Mouse (Mus musculus) CH12.LX (cell line): ENCODE measurements around the gene Sox1. TPM values are rescaled to one million over a fixed set of nuclear protein-coding genes. Genes with fewer than 3 reads are reported as not detected.

ENCODE experiments used
- DNase-seq: peaks from one replicate; pipeline ENCODE4 v3.0.0-alpha.2; 2013; ENCODE audit errors: extremely low read depth
- H3K27ac ChIP-seq: 2 replicates; pipeline ENCODE4 v1.5.1; 2012; ENCODE audit warnings: low read depth, mild to moderate bottlenecking, control low read depth, moderate library complexity; ENCODE audit not compliant: insufficient read depth
- H3K27me3 ChIP-seq: replicated peaks from 2 replicates; pipeline ENCODE3; 2012; ENCODE audit warnings: inconsistent platforms
- H3K36me3 ChIP-seq, 2 experiments: replicated peaks in 1 of 2; 2 replicates each; pipeline versions ENCODE3 to v1.6.1; 2012; ENCODE audit warnings: inconsistent platforms in 1 of 2, low read length in 1 of 2, mild to moderate bottlenecking in 1 of 2, mixed read lengths in 1 of 2, moderate library complexity in 1 of 2; ENCODE audit not compliant: control insufficient read depth in 1 of 2, insufficient read depth in 1 of 2
- H3K4me1 ChIP-seq, 2 experiments: 2 replicates each; pipeline ENCODE4 v1.6.1; 2012; ENCODE audit warnings: inconsistent platforms in 1 of 2, moderate library complexity in 1 of 2; ENCODE audit not compliant: insufficient read depth in 2 of 2, control insufficient read depth in 1 of 2
- H3K4me2 ChIP-seq: 2 replicates; pipeline ENCODE4 v1.6.1; 2012; ENCODE audit warnings: low read depth, mild to moderate bottlenecking, control low read depth; ENCODE audit not compliant: poor library complexity, insufficient read depth, severe bottlenecking
- H3K4me3 ChIP-seq, 3 experiments: fragments of 150-350 bp in 1 of 3; sonication (generic) in 1 of 3; replicated peaks in 1 of 3; 2 replicates each; pipeline versions ENCODE3 to v1.5.1; 2011 to 2012; ENCODE audit warnings: low read depth in 2 of 3, low read length in 2 of 3, mild to moderate bottlenecking in 2 of 3, moderate library complexity in 2 of 3, control low read depth in 1 of 3, improper control_type of control experiment in 1 of 3, inconsistent platforms in 1 of 3, mixed read lengths in 1 of 3; ENCODE audit not compliant: poor library complexity in 1 of 3
- H3K79me2 ChIP-seq: replicated peaks from 2 replicates; pipeline ENCODE4 v1.6.1; 2012; ENCODE audit warnings: mild to moderate bottlenecking, moderate library complexity; ENCODE audit not compliant: control insufficient read depth, poor library complexity, insufficient read depth, severe bottlenecking; ENCODE audit errors: extremely low read depth
- H3K9ac ChIP-seq: 2 replicates; pipeline ENCODE4 v1.6.1; 2012; ENCODE audit warnings: low read depth, mild to moderate bottlenecking, control low read depth, moderate library complexity; ENCODE audit not compliant: insufficient read depth
- H3K9me3 ChIP-seq: replicated peaks from 2 replicates; pipeline ENCODE3; 2012; ENCODE audit warnings: low read length, inconsistent platforms, mixed read lengths
- CHD1 ChIP-seq: IDR thresholded peaks from 2 replicates; pipeline ENCODE4 v1.6.1; 2012; ENCODE audit warnings: low read depth, low read length, improper control_type of control experiment, inconsistent platforms
- CHD2 ChIP-seq: IDR thresholded peaks from 2 replicates; pipeline ENCODE4 v1.6.1; 2011; ENCODE audit warnings: low read length, improper control_type of control experiment
- E2F4 ChIP-seq: IDR thresholded peaks from 2 replicates; pipeline ENCODE4 v1.6.1; 2011; ENCODE audit warnings: low read depth, low read length, improper control_type of control experiment; ENCODE audit not compliant: insufficient replicate concordance
- ELF1 ChIP-seq: IDR thresholded peaks from 2 replicates; pipeline ENCODE4 v1.6.1; 2014; ENCODE audit warnings: low read depth, mild to moderate bottlenecking, inconsistent platforms, low read length, improper control_type of control experiment
- EP300 ChIP-seq: IDR thresholded peaks from 2 replicates; pipeline ENCODE4 v1.6.1; 2011; ENCODE audit warnings: low read length, improper control_type of control experiment
- ETS1 ChIP-seq: conservative IDR thresholded peaks from 2 replicates; pipeline ENCODE4 v1.6.1; 2012; ENCODE audit warnings: low read depth, mild to moderate bottlenecking, inconsistent platforms, low read length, improper control_type of control experiment, moderate library complexity
- GABPA ChIP-seq: IDR thresholded peaks from 2 replicates; pipeline ENCODE4 v1.6.1; 2012; ENCODE audit warnings: low read depth, low read length, improper control_type of control experiment, inconsistent platforms; ENCODE audit not compliant: insufficient replicate concordance
- IRF4 ChIP-seq: IDR thresholded peaks from 2 replicates; pipeline ENCODE4 v1.6.1; 2014; ENCODE audit warnings: low read depth, mild to moderate bottlenecking, inconsistent platforms, low read length, improper control_type of control experiment
- KAT2A ChIP-seq: IDR thresholded peaks from 2 replicates; pipeline ENCODE4 v1.6.1; 2012; ENCODE audit warnings: low read length, improper control_type of control experiment, inconsistent platforms; ENCODE audit not compliant: insufficient replicate concordance
- MAX ChIP-seq: IDR thresholded peaks from 2 replicates; pipeline ENCODE4 v1.6.1; 2011; ENCODE audit warnings: low read length, improper control_type of control experiment
- MAZ ChIP-seq: IDR thresholded peaks from 2 replicates; pipeline ENCODE4 v1.6.1; 2012; ENCODE audit warnings: low read depth, mild to moderate bottlenecking, inconsistent platforms, low read length, improper control_type of control experiment, moderate library complexity
- MEF2A ChIP-seq: IDR thresholded peaks from 2 replicates; pipeline ENCODE4 v1.6.1; 2014; ENCODE audit warnings: low read depth, mild to moderate bottlenecking, inconsistent platforms, low read length, improper control_type of control experiment, borderline replicate concordance
- NRF1 ChIP-seq: IDR thresholded peaks from 2 replicates; pipeline ENCODE4 v1.6.1; 2014; ENCODE audit warnings: low read depth, mild to moderate bottlenecking, inconsistent platforms, low read length, improper control_type of control experiment, moderate library complexity
- POLR2A ChIP-seq: IDR thresholded peaks from 2 replicates; pipeline ENCODE4 v1.6.1; 2011; ENCODE audit warnings: low read depth, mild to moderate bottlenecking, improper control_type of control experiment, low read length
- POLR2AphosphoS2 ChIP-seq: IDR thresholded peaks from 2 replicates; pipeline ENCODE4 v1.6.1; 2011; ENCODE audit warnings: low read depth, low read length, improper control_type of control experiment
- RAD21 ChIP-seq: IDR thresholded peaks from 2 replicates; pipeline ENCODE4 v1.6.1; 2011; ENCODE audit warnings: low read depth, mild to moderate bottlenecking, low read length, improper control_type of control experiment, moderate library complexity
- RCOR1 ChIP-seq: conservative IDR thresholded peaks from 2 replicates; pipeline ENCODE4 v1.6.1; 2012; ENCODE audit warnings: low read depth, mild to moderate bottlenecking, inconsistent platforms, low read length, improper control_type of control experiment
- TBP ChIP-seq: conservative IDR thresholded peaks from 2 replicates; pipeline ENCODE4 v1.6.1; 2011; ENCODE audit warnings: low read depth, low read length, improper control_type of control experiment
- TCF12 ChIP-seq: IDR thresholded peaks from 2 replicates; pipeline ENCODE4 v1.6.1; 2014; ENCODE audit warnings: low read depth, mild to moderate bottlenecking, inconsistent platforms, low read length, improper control_type of control experiment
- UBTF ChIP-seq: IDR thresholded peaks from 2 replicates; pipeline ENCODE4 v1.6.1; 2012; ENCODE audit warnings: low read depth, mild to moderate bottlenecking, inconsistent platforms, low read length, improper control_type of control experiment, moderate library complexity
- ZC3H11A ChIP-seq: IDR thresholded peaks from 2 replicates; pipeline ENCODE4 v1.6.1; 2012; ENCODE audit warnings: low read depth, mild to moderate bottlenecking, inconsistent platforms, low read length, improper control_type of control experiment
- ZMIZ1 ChIP-seq: IDR thresholded peaks from 2 replicates; pipeline ENCODE4 v1.6.1; 2012; ENCODE audit warnings: low read depth, mild to moderate bottlenecking, inconsistent platforms, low read length, improper control_type of control experiment
- dilution Hi-C: fragments of 300-500 bp; cut with MboI; formaldehyde crosslinking; loops from 2 replicates; pipeline ENCODE4 v1.14.3; 2020; ENCODE audit warnings: low sequenced_read_pairs; ENCODE audit not compliant: extremely low pct_unique_long_range_greater_than_20kb, extremely low pct_ligation_motif_present
- in situ Hi-C: fragments of 300-500 bp; cut with MboI; formaldehyde crosslinking; loops from 3 replicates; pipeline ENCODE4 v1.14.3; 2019; ENCODE audit warnings: low sequenced_read_pairs, low pct_ligation_motif_present, low pct_unique_long_range_greater_than_20kb, mixed read lengths
- polyA plus RNA-seq: library from polyadenylated mRNA; unstranded; fragments of >175 nt; gene quantifications from 2 replicates; pipeline ENCODE4 v1.2.1, GENCODE M21; 2012; ENCODE audit warnings: low read depth; ENCODE audit not compliant: insufficient read length
- total RNA-seq, 2 experiments: library from RNA; depleted of rRNA; stranded (reverse); fragments of 300-350 nt in 1 of 2; fragments of >200 nt in 1 of 2; gene quantifications; 2 replicates each; pipeline ENCODE4 v1.2.3; 2012 to 2014

Sox1 gene
- total and polyA plus RNA-seq, 3 experiments, result not detected

DNA sequence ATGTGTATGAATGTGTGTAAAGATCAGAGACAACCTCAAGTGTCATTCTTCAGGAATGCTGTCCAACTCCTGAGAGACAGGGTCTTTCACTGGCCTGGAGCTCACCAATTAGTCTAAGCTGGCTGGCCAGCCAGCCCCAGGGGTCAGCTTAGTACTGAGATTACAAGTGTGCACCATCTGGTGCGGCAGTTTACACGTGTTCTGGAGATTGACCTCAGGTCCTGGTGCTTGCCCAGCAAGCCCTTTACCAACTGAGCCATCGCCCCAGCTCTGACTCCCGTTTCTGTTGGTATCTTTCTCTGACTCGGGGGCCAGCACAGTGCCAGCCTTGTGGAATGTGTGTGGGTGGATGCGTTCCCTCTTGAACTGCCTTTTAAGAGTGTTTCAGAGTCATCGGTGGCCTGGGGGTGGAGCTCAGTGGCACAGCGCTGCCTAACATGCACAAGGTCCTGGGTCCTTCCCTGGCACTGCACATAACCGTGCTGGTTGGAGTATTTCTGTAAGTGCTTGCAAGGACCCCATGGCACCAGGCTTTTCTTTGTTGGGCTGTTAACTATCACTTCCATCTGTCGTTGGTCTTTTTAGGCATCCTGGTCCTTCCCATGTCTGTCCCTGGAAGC lies 40.6 kb upstream of the Sox1 start:
- no peak overlapping the region for H3K4me2 ChIP-seq
- H3K36me3 ChIP-seq, result no peaks in the 10 kb centered on the region
- peaks cover 59% of the 10 kb centered on the region for H3K27me3 ChIP-seq
- no peaks in the 10 kb centered on the region for H3K79me2 ChIP-seq
- no peak for DNase-seq
- in situ Hi-C loops, result no loop called here
- H3K4me1 ChIP-seq, result no peaks in the 10 kb centered on the region
- H3K9me3 ChIP-seq, result no peaks in the 10 kb centered on the region
- no peak for TF ChIP-seq RCOR1
- TF ChIP-seq TCF12, result no peak
- no peak for TF ChIP-seq NRF1
- TF ChIP-seq ZMIZ1, result no peak
- TF ChIP-seq GABPA, result no peak
- TF ChIP-seq CHD2, result no peak
- no peak for TF ChIP-seq KAT2A
- no peak for TF ChIP-seq MAX
- TF ChIP-seq POLR2AphosphoS2, result no peak
- no peak for TF ChIP-seq CHD1
- no peak for TF ChIP-seq POLR2A
- TF ChIP-seq E2F4, result no peak
- no peak for TF ChIP-seq EP300
- no peak for TF ChIP-seq RAD21
- no peak for TF ChIP-seq ZC3H11A
- no peak for TF ChIP-seq MAZ
- TF ChIP-seq ETS1, result no peak
- H3K4me3 ChIP-seq, result no peak overlapping the region
- H3K9ac ChIP-seq, result no peak overlapping the region
- H3K27ac ChIP-seq, result no peak overlapping the region
- dilution Hi-C loops, result no loop called here

- no peak overlapping the region for H3K9ac ChIP-seq
- no peak overlapping the region for H3K4me3 ChIP-seq
- no peak overlapping the region for H3K27ac ChIP-seq
- dilution Hi-C loops, result no loop called here
- no peaks in the 10 kb centered on the region for H3K4me1 ChIP-seq
- no peak overlapping the region for H3K4me2 ChIP-seq
- H3K79me2 ChIP-seq, result no peaks in the 10 kb centered on the region
- in situ Hi-C loops, result no loop called here
- DNase-seq, result no peak
- H3K9me3 ChIP-seq, result peaks cover 6% of the 10 kb centered on the region
- no peak for TF ChIP-seq ELF1
- no peak for TF ChIP-seq UBTF
- TF ChIP-seq POLR2AphosphoS2, result no peak
- no peak for TF ChIP-seq TBP
- no peak for TF ChIP-seq GABPA
- no peak for TF ChIP-seq IRF4
- TF ChIP-seq MEF2A, result no peak
- H3K36me3 ChIP-seq, result no peaks in the 10 kb centered on the region
- H3K27me3 ChIP-seq, result peaks cover 58% of the 10 kb centered on the region
Observed at GRCm38 (mm10) chr8:12368161-12368560, 26.9 kb upstream of the Sox1 start.
